Mouse (Mus musculus) midbrain, postnatal 0 days (tissue): Measurements from ENCODE around the gene Olfr1434. TPM values are rescaled to one million over a fixed set of nuclear protein-coding genes. Genes with fewer than 3 reads are reported as not detected.
"Not testable (repeated sequence)": the region's sequence is repeated elsewhere in the genome, so short reads cannot be mapped to it uniquely, and the experiment has no call there.

Experiments
- ATAC-seq: fragments of 200-750 bp; cut with Nextera tagmentation; 2 replicates; pipeline ENCODE4 v1.8.0; 2017; ENCODE audit warnings: moderate number of reproducible peaks, mild to moderate bottlenecking, moderate TSS enrichment, moderate library complexity; ENCODE audit not compliant: low FRiP score
- DNase-seq: peaks from one replicate; pipeline ENCODE4 v3.0.0-alpha.2; 2015; ENCODE audit warnings: low spot score
- H3K27ac ChIP-seq: fragments of 300-500 bp; sonication (generic); 2 replicates; pipeline ENCODE4 v1.5.1; 2014; ENCODE audit warnings: low read depth, mild to moderate bottlenecking, low read length, mixed read lengths
- H3K27me3 ChIP-seq: fragments of 300-500 bp; sonication (generic); 2 replicates; pipeline ENCODE4 v1.6.1; 2014; ENCODE audit warnings: low read length, control low read depth, mixed read lengths; ENCODE audit not compliant: insufficient read depth
- H3K36me3 ChIP-seq: fragments of 300-500 bp; sonication (generic); 2 replicates; pipeline ENCODE4 v1.6.1; 2014; ENCODE audit warnings: low read length, control low read depth, mixed read lengths; ENCODE audit not compliant: insufficient read depth
- H3K4me1 ChIP-seq: fragments of 300-500 bp; sonication (generic); 2 replicates; pipeline ENCODE4 v1.6.1; 2014; ENCODE audit warnings: mild to moderate bottlenecking, control low read depth, antibody characterized with exemption, low read length, mixed read lengths; ENCODE audit not compliant: insufficient read depth
- H3K4me2 ChIP-seq: fragments of 300-500 bp; sonication (generic); 2 replicates; pipeline ENCODE4 v1.6.1; 2014; ENCODE audit warnings: low read depth, mild to moderate bottlenecking, low read length, mixed read lengths; ENCODE audit not compliant: poor library complexity, severe bottlenecking
- H3K4me3 ChIP-seq: fragments of 300-500 bp; sonication (generic); 2 replicates; pipeline ENCODE4 v1.5.1; 2014; ENCODE audit warnings: low read depth, mild to moderate bottlenecking, low read length, moderate library complexity
- H3K9ac ChIP-seq: fragments of 300-500 bp; sonication (generic); replicated peaks from 2 replicates; pipeline ENCODE4 v1.6.1; 2014; ENCODE audit warnings: mild to moderate bottlenecking, low read length, moderate library complexity, mixed read lengths; ENCODE audit not compliant: poor library complexity, severe bottlenecking
- H3K9me3 ChIP-seq: fragments of 300-500 bp; sonication (generic); 2 replicates; pipeline ENCODE4 v1.6.1; 2016; ENCODE audit warnings: low read length, control low read depth
- CTCF ChIP-seq: IDR thresholded peaks from 2 replicates; pipeline ENCODE4 v1.5.1; 2016; ENCODE audit warnings: antibody characterized with exemption, mild to moderate bottlenecking
- WGBS: fragments of 180-500 bp; shearing (Covaris S2); extraction: QIAGEN DNeasy Blood & Tissue Kit; methylation state at CpG from one replicate; pipeline ENCODE4 v1.1.7; 2014; 5-methylcytosine and 5-hydroxymethylcytosine counted together
- polyA plus RNA-seq: library from polyadenylated mRNA; unstranded; fragments of >200 nt; fragmentation: Nextera tagmentation; extraction: Ambion mirVana; gene quantifications from 2 replicates; pipeline ENCODE4 v1.2.1, GENCODE M21; 2015
- total RNA-seq: library from RNA; depleted of rRNA; stranded (reverse); fragments of >200 nt; gene quantifications from 2 replicates; pipeline ENCODE4 v1.2.3, GENCODE M21; 2014; rRNA removed

The Olfr1434 gene
- total RNA-seq (not detected in 2 replicates), polyA plus RNA-seq (not detected in 2 replicates)

DNA sequence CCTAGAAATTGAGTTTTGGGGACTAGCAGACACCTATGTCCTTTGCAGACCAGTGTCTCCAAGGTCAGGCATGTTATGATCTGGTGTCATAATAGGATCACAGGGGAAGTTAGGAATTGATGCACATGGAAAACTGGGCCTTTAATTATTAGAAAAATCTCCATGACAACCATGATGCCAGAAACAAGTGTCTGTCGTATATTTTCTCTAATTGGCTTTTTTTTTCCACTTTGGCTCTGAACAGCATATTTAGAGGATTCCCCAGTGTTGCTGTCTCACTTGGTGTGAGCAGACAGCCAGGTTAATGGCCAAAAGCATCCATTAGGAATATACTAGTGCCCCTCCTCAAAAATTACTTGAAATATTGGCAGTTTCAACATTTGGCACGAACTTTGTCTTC is at the start of gene Olfr1434:
TSS of gene Olfr1434 (plus strand) at position 301 of the 400 bp plus-strand sequence.
- Histone ChIP-seq H3K27ac (no peak within 1 kb of the TSS), H3K4me3 (no peak within 1 kb of the TSS), H3K9me3 (no peaks in the 10 kb centered on the region), H3K27me3 (no peaks in the 10 kb centered on the region), H3K9ac (no peak within 1 kb of the TSS), H3K36me3 (no peaks in the 10 kb centered on the region), H3K4me2 (no peak within 1 kb of the TSS), H3K4me1 (no peaks in the 10 kb centered on the region)
- 69% methylated on average over 2 of the region's 2 CpGs for WGBS
- TF ChIP-seq CTCF = no peak
- no peak for DNase-seq
- ATAC-seq = no peak

DNA sequence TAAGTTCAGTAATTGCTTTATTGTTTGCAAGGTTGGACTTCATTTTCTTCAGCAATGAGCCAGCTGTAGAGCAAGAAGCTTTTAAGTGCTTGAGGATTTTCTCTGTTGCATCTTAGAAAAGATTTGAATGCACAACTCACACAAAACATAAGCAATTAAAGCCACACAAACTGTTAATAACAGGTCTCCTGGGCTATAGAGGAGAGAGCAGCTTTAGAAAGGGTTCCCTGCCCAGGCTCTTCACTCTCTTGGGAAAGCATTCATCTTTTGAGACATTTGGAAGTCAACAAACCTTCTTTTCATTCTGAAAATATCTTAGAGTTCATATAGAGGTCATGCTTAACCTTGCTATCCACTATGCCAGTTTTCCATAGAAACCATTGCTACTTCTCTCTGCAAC is 47.2 kb upstream of the Olfr1434 start, which contains the start of gene Olfr1432:
TSS of gene Olfr1432 (minus strand) at position 101 of the 400 bp plus-strand sequence.
- not testable (repeated sequence) for DNase-seq, H3K27me3 ChIP-seq, H3K27ac ChIP-seq, ATAC-seq, H3K36me3 ChIP-seq, H3K4me1 ChIP-seq, H3K4me3 ChIP-seq, H3K9ac ChIP-seq, H3K4me2 ChIP-seq, H3K9me3 ChIP-seq

DNA sequence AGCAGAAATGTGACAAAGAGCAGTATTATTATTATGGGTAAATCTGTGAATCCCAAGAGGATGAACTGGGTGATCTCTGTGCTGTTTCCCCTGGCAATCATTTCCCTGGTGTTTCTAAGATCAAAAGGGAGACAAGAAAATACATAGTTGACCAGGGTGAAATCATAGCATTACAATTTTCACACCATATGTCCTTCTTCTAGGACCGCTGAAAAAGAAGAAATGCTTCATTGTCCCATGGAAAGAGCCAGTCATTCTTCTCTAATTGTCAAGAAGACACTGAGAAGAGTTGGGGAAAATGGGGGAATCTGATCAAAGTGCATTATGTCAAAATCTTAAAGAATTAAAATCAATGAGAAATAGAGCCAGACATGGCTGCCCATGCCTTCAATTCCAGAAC is 38.1 kb upstream of the Olfr1434 start, which contains the start of gene Olfr262:
TSS of gene Olfr262 (minus strand) at position 101 of the 400 bp plus-strand sequence.
- no peak for DNase-seq
- no peaks in the 10 kb centered on the region for H3K27me3 ChIP-seq
- no peak for TF ChIP-seq CTCF

DNA sequence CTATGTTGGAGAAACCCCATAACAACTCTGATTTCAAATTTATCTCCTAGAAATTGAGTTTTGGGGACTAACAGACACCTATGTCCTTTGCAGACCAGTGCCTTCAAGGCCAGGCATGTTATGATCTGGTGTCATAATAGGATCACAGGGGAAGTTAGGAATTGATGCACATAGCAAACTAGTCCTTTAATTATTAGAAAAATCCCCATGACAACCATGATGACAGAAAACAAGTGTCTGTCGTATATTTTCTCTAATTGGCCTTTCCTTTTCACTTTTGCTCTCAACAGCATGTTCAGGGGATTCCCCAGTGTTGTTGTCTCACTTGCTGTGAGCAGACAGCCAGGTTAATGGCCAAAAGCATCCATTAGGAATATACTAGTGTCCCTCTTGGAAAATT is 18.9 kb upstream of the Olfr1434 start, which contains the start of gene Olfr235:
TSS of gene Olfr235 (plus strand) at position 301 of the 400 bp plus-strand sequence.
- H3K36me3 ChIP-seq = no peaks in the 10 kb centered on the region
- no peak within 1 kb of the TSS for H3K4me3 ChIP-seq
- no peak within 1 kb of the TSS for H3K27ac ChIP-seq
- no peak for DNase-seq
- no peak for TF ChIP-seq CTCF
- H3K9me3 ChIP-seq = no peaks in the 10 kb centered on the region
- WGBS = 65% methylated on average over 1 of the region's 1 CpGs
- H3K9ac ChIP-seq = no peak within 1 kb of the TSS
- H3K27me3 ChIP-seq = no peaks in the 10 kb centered on the region
- no peaks in the 10 kb centered on the region for H3K4me1 ChIP-seq
- no peak for ATAC-seq
- H3K4me2 ChIP-seq = no peak within 1 kb of the TSS

More for the DNA sequence above, 38.1 kb upstream of the Olfr1434 start, which contains the start of gene Olfr262:
- H3K4me3 ChIP-seq = no peak within 1 kb of the TSS
- no peaks in the 10 kb centered on the region for H3K9me3 ChIP-seq
- no peaks in the 10 kb centered on the region for H3K4me1 ChIP-seq
- H3K36me3 ChIP-seq = no peaks in the 10 kb centered on the region
- H3K4me2 ChIP-seq = no peak within 1 kb of the TSS
- H3K27ac ChIP-seq = no peak within 1 kb of the TSS
- 85% methylated on average over 1 of the region's 1 CpGs for WGBS
- H3K9ac ChIP-seq = no peak within 1 kb of the TSS
- ATAC-seq = no peak

DNA sequence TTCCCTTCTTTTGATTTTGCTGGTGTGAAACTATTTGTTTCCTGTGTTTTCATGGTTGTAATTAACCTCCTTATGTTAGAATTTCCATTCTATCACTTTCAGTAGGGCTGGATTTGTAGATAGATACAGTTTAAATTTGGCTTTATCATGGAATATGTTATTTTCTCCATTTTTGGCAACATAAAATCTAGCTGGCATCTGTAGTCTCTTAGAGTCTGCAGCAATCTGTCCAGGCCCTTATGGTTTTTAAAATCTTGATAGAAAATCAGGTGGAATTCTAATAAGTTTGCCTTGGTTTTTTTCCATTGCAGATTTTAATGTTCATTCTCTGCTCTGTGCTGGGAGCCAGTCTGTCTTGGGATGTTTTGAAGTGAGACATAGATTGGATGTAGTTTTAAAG is 13.3 kb downstream of the Olfr1434 start:
- ATAC-seq = no peak
- no peak for DNase-seq

DNA sequence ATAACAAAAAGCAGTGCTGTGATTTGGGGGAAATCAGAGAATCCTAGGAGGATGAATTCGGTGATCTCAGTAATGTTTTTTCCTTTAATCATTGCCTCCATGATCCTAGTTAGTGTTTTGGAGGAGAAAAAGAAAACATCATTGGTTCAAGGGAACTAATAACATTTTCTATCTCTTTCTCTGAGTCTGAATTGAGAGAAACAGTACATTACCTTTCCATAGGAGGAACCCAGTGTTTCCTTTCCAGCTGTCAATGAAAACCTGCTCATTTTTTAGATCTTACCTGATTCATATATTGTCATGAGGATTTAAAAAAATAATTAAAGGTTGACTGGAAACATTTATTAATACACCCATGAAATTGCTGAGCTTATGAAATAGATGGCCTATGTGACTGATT is 19.4 kb downstream of the Olfr1434 start, which contains the start of gene Olfr1436:
TSS of gene Olfr1436 (minus strand) at position 101 of the 400 bp plus-strand sequence.
- not testable (repeated sequence) for H3K36me3 ChIP-seq, H3K27me3 ChIP-seq, H3K4me2 ChIP-seq, H3K9me3 ChIP-seq, DNase-seq, ATAC-seq, H3K4me1 ChIP-seq, H3K9ac ChIP-seq, H3K4me3 ChIP-seq, H3K27ac ChIP-seq
- WGBS = 82% methylated on average over 1 of the region's 1 CpGs

More for the DNA sequence above, 13.3 kb downstream of the Olfr1434 start:
- H3K9me3 ChIP-seq = no peaks in the 10 kb centered on the region
- H3K27ac ChIP-seq = no peak overlapping the region
- H3K27me3 ChIP-seq = no peaks in the 10 kb centered on the region
- H3K4me3 ChIP-seq = no peak overlapping the region
- TF ChIP-seq CTCF = no peak
- no peaks in the 10 kb centered on the region for H3K4me1 ChIP-seq
- H3K36me3 ChIP-seq = no peaks in the 10 kb centered on the region
- no peak overlapping the region for H3K4me2 ChIP-seq
- no peak overlapping the region for H3K9ac ChIP-seq
